Mouse (Mus musculus): Measurements from ENCODE around the gene Nfatc4.

- TF ChIP-seq POLR2A (IDR thresholded peaks at IDR 0.05; ENCODE audit: low read depth, low read length), result no peak
- TF ChIP-seq CTCF (conservative IDR thresholded peaks at IDR 0.05; ENCODE audit: insufficient read depth, insufficient read length, low read depth, low read length), result no peak
These were observed 39.2 kb downstream of the Nfatc4 start for GRCm38 (mm10) chr14:55862186-55862585.

Data from kidney, adult 2 months (tissue).